Mouse (Mus musculus): ENCODE results near the gene Prrg3. TPM values are rescaled to one million over a fixed set of nuclear protein-coding genes. Genes with fewer than 3 reads are reported as not detected.
"Not testable (repeated sequence)": the region's sequence is repeated elsewhere in the genome, so short reads cannot be mapped to it uniquely, and the experiment has no call there.

Prrg3 gene
- total RNA-seq (2021) = 10 to 100 TPM; 38.5 to 40.5 TPM
- long read RNA-seq, experiment 1, full-length matches to known transcripts = 4 of 14 reads
- long read RNA-seq, experiment 1, partial matches to known transcripts = 0 of 14 reads
- long read RNA-seq, experiment 1, other reads (novel, unspliced or antisense) = 10 of 14 reads
- long read RNA-seq, experiment 2, full-length matches to known transcripts = 4 of 16 reads
- long read RNA-seq, experiment 2, partial matches to known transcripts = 1 of 16 reads
- long read RNA-seq, experiment 2, other reads (novel, unspliced or antisense) = 11 of 16 reads

GRCm38 (mm10) chrX:71962073-71963051, at the start of gene Prrg3:
Gene Prrg3 (plus strand): TSS chrX:71962624.
- intact Hi-C loops (cut with DNase I) = no loop called here

GRCm38 (mm10) chrX:71946631-71947030, 15.8 kb upstream of the Prrg3 start:
- intact Hi-C loops (cut with DNase I) = loop anchor here (2.0 kb wide), 1 partner anchor 298 kb away; no protein-coding TSS in a partner anchor
- peak; percentile 37 to 38 for DNase-seq (ENCODE audit: low spot score in 2 of 2)

More at GRCm38 (mm10) chrX:71962073-71963051, at the start of gene Prrg3:
- DNase-seq (ENCODE audit: low spot score in 2 of 2) = peak in 1 of 2 experiments; percentile 12

GRCm38 (mm10) chrX:71958366-71958765, 4.1 kb upstream of the Prrg3 start:
- intact Hi-C loops (cut with DNase I) = no loop called here
- no peak for DNase-seq (ENCODE audit: low spot score in 2 of 2)

GRCm38 (mm10) chrX:71963275-71963912, 970 bp downstream of the Prrg3 start:
- intact Hi-C loops (cut with DNase I) = no loop called here
- DNase-seq (ENCODE audit: low spot score in 2 of 2) = peak; percentile 11 to 43

GRCm38 (mm10) chrX:71968216-71968615, 5.8 kb downstream of the Prrg3 start:
- intact Hi-C loops (cut with DNase I) = no loop called here
- DNase-seq (ENCODE audit: low spot score in 2 of 2) = no peak

- intact Hi-C loops (cut with DNase I) = no loop called here
- peak; percentile 18 to 38 for DNase-seq (ENCODE audit: low spot score in 2 of 2)
Measured at GRCm38 (mm10) chrX:71968816-71969215, 6.4 kb downstream of the Prrg3 start.

- DNase-seq (ENCODE audit: low spot score in 2 of 2) = no peak
- intact Hi-C loops (cut with DNase I) = no loop called here
Measured at GRCm38 (mm10) chrX:71971325-71971724, 8.9 kb downstream of the Prrg3 start.

- intact Hi-C loops (cut with DNase I) = no loop called here
Measured at GRCm38 (mm10) chrX:71972686-71973085, 10.3 kb downstream of the Prrg3 start, which contains the start of gene Fate1. Gene Fate1 (plus strand): TSS chrX:71972986.

GRCm38 (mm10) chrX:71977681-71978080, 15.3 kb downstream of the Prrg3 start:
- intact Hi-C loops (cut with DNase I); DNase-seq (ENCODE audit: low spot score in 2 of 2): not testable (repeated sequence)

More at GRCm38 (mm10) chrX:71972686-71973085, 10.3 kb downstream of the Prrg3 start, which contains the start of gene Fate1:
- no peak for DNase-seq (ENCODE audit: low spot score in 2 of 2)

GRCm38 (mm10) chrX:71980443-71980842, 18.0 kb downstream of the Prrg3 start:
- intact Hi-C loops (cut with DNase I) = no loop called here
- DNase-seq (ENCODE audit: low spot score in 2 of 2) = no peak

GRCm38 (mm10) chrX:71981322-71981721, 18.9 kb downstream of the Prrg3 start:
- intact Hi-C loops (cut with DNase I) = no loop called here
- no peak for DNase-seq (ENCODE audit: low spot score in 2 of 2)

GRCm38 (mm10) chrX:71983205-71983604, 20.8 kb downstream of the Prrg3 start:
- no peak for DNase-seq (ENCODE audit: low spot score in 2 of 2)
- intact Hi-C loops (cut with DNase I) = no loop called here

- DNase-seq (ENCODE audit: low spot score in 2 of 2) = peak in 1 of 2 experiments; percentile 9
- intact Hi-C loops (cut with DNase I) = no loop called here
Measured at GRCm38 (mm10) chrX:71983775-71984174, 21.4 kb downstream of the Prrg3 start.

GRCm38 (mm10) chrX:71991549-71991948, 29.1 kb downstream of the Prrg3 start, which contains the start of gene Cnga2:
Gene Cnga2 (plus strand): TSS chrX:71991849.
- intact Hi-C loops (cut with DNase I) = no loop called here
- DNase-seq (ENCODE audit: low spot score in 2 of 2) = no peak

GRCm38 (mm10) chrX:71995972-71996371, 33.5 kb downstream of the Prrg3 start:
- intact Hi-C loops (cut with DNase I) = no loop called here
- no peak for DNase-seq (ENCODE audit: low spot score in 2 of 2)

- intact Hi-C loops (cut with DNase I) = loop anchor here (5.0 kb wide), 1 partner anchor 812 kb away; no protein-coding TSS in a partner anchor
- DNase-seq (ENCODE audit: low spot score in 2 of 2) = no peak
Measured at GRCm38 (mm10) chrX:72009930-72010329, 47.5 kb downstream of the Prrg3 start.

GRCm38 (mm10) chrX:72012236-72012635, 49.8 kb downstream of the Prrg3 start:
- intact Hi-C loops (cut with DNase I) = loop anchor here (5.0 kb wide), 1 partner anchor 810 kb away; no protein-coding TSS in a partner anchor
- peak; percentile 39 to 66 for DNase-seq (ENCODE audit: low spot score in 2 of 2)

GRCm38 (mm10) chrX:72012804-72013203, 50.4 kb downstream of the Prrg3 start:
- peak; percentile 43 to 51 for DNase-seq (ENCODE audit: low spot score in 2 of 2)
- intact Hi-C loops (cut with DNase I) = loop anchor here (5.0 kb wide), 1 partner anchor 809 kb away; no protein-coding TSS in a partner anchor

GRCm38 (mm10) chrX:72022241-72022640, 59.8 kb downstream of the Prrg3 start:
- DNase-seq (ENCODE audit: low spot score in 2 of 2) = no peak
- intact Hi-C loops (cut with DNase I) = no loop called here
